Comparison of ENCODE assay signal across 23 mouse cellular contexts in genomic region chr7:92610830-92611229, GRCm38 (mm10). TPM values are rescaled to one million over a fixed set of nuclear protein-coding genes. Genes with fewer than 3 reads are reported as not detected.
DNase-seq lines count a peak whose midpoint lies in the region; ATAC-seq and TF ChIP-seq lines count a peak whose summit lies in the region.
"Had no signal": no experiment of that assay in that cellular context is flagged by ENCODE, and none has a peak within 500 bp of the region (broad histone marks: within the 10 kb centered on the region; RNA-seq: fewer than 3 reads in every experiment).

No protein-coding gene starts in this region.

- no peak overlapping the region for H3K27ac ChIP-seq in forebrain, embryonic 11.5 days (ENCODE audit: low read depth, low read length)
- H3K27ac ChIP-seq in forebrain, embryonic 15.5 days (replicated peaks): no peak overlapping the region
- no peak overlapping the region for H3K27ac ChIP-seq in hindbrain, postnatal 0 days
- no peak overlapping the region for H3K27ac ChIP-seq in hindbrain, embryonic 12.5 days
- H3K27ac ChIP-seq: embryonic facial prominence, embryonic 13.5 days; forebrain, embryonic 12.5 days had no signal

- no peak overlapping the region for H3K4me2 ChIP-seq in forebrain, embryonic 11.5 days (ENCODE audit: low read depth, low read length, severe bottlenecking)
- no peak overlapping the region for H3K4me2 ChIP-seq in forebrain, embryonic 15.5 days (replicated peaks)
- H3K4me2 ChIP-seq in hindbrain, postnatal 0 days (ENCODE audit: low read depth, low read length): no peak overlapping the region
- H3K4me2 ChIP-seq in hindbrain, embryonic 12.5 days (replicated peaks): no peak overlapping the region
- H3K4me2 ChIP-seq: embryonic facial prominence, embryonic 13.5 days; forebrain, embryonic 12.5 days had no signal

- no peaks in the 10 kb centered on the region for H3K4me1 ChIP-seq in forebrain, embryonic 11.5 days (replicated peaks; ENCODE audit: control insufficient read depth, insufficient read depth, low read length)
- H3K4me1 ChIP-seq in forebrain, embryonic 15.5 days: no peaks in the 10 kb centered on the region
- no peaks in the 10 kb centered on the region for H3K4me1 ChIP-seq in hindbrain, postnatal 0 days (ENCODE audit: insufficient read depth, low read length)
- no peaks in the 10 kb centered on the region for H3K4me1 ChIP-seq in hindbrain, embryonic 12.5 days
- H3K4me1 ChIP-seq: embryonic facial prominence, embryonic 13.5 days; forebrain, embryonic 12.5 days had no signal

- no peak overlapping the region for H3K4me3 ChIP-seq in forebrain, embryonic 11.5 days (ENCODE audit: low read depth, low read length)
- no peak overlapping the region for H3K4me3 ChIP-seq in forebrain, embryonic 15.5 days
- no peak overlapping the region for H3K4me3 ChIP-seq in hindbrain, postnatal 0 days (ENCODE audit: low read length)
- H3K4me3 ChIP-seq in hindbrain, embryonic 12.5 days: no peak overlapping the region
- H3K4me3 ChIP-seq: embryonic facial prominence, embryonic 13.5 days; forebrain, embryonic 12.5 days had no signal

- H3K36me3 ChIP-seq in forebrain, embryonic 11.5 days (ENCODE audit: control insufficient read depth, insufficient read depth, low read length): no peaks in the 10 kb centered on the region
- peaks cover 9% of the 10 kb centered on the region; the same call in 1 of the 2 replicates for H3K36me3 ChIP-seq in forebrain, embryonic 15.5 days
- peaks cover 14% of the 10 kb centered on the region; the same call in 1 of the 2 replicates for H3K36me3 ChIP-seq in hindbrain, postnatal 0 days (ENCODE audit: insufficient read depth, low read length)
- H3K36me3 ChIP-seq in hindbrain, embryonic 12.5 days: 0 out of 2 replicates have a peak, but pooled peaks cover 6% of the 10 kb centered on the region
- H3K36me3 ChIP-seq: forebrain, embryonic 12.5 days; G1E had no signal

- DNase-seq in embryo, embryonic 10 days (ENCODE audit: low spot score): peak; percentile 10
- no peak for DNase-seq in embryo, embryonic 11 days
- DNase-seq in forebrain, embryonic 11.5 days (ENCODE audit: low spot score): peak; percentile 55
- peak; percentile 2 for DNase-seq in hindbrain, postnatal 0 days (ENCODE audit: low spot score)
- DNase-seq: adrenal gland, adult 8-10 months; adrenal gland, postnatal 14 days; adrenal gland, postnatal 36 days; B cell, adult 2 months; cerebellum, adult 11 months; cerebellum, adult 18-20 months; cerebellum, adult 8-10 months; cerebellum, adult 9-11 months; cerebellum, postnatal 25 days; forebrain, postnatal 0 days had no signal

- no peak for TF ChIP-seq CTCF in hindbrain, postnatal 0 days (IDR thresholded peaks at IDR 0.05; ENCODE audit: low read depth)

- 48% methylated on average over 7 of the region's 7 CpGs for WGBS in forebrain, embryonic 11.5 days
- WGBS in forebrain, embryonic 15.5 days: 38% methylated on average over 7 of the region's 7 CpGs
- 62% methylated on average over 7 of the region's 7 CpGs for WGBS in hindbrain, postnatal 0 days
- WGBS in hindbrain, embryonic 12.5 days: 83% methylated on average over 7 of the region's 7 CpGs

- ATAC-seq in forebrain, embryonic 11.5 days (replicated peaks; ENCODE audit: low FRiP score): no peak
- no peak for ATAC-seq in forebrain, embryonic 15.5 days (replicated peaks)
- no peak for ATAC-seq in hindbrain, postnatal 0 days
- no peak for ATAC-seq in hindbrain, embryonic 12.5 days (ENCODE audit: low FRiP score)
- ATAC-seq: activated CD4-positive, CD25-positive, alpha-beta regulatory T cell, adult 4 months; CD4-positive, CD25-positive, alpha-beta regulatory T cell, adult 4 months; forebrain, postnatal 0 days; Patski had no signal

- H3K9ac ChIP-seq in forebrain, embryonic 11.5 days (ENCODE audit: low read length): no peak overlapping the region
- H3K9ac ChIP-seq in forebrain, embryonic 15.5 days (replicated peaks): no peak overlapping the region
- H3K9ac ChIP-seq in hindbrain, postnatal 0 days (replicated peaks; ENCODE audit: low read length): no peak overlapping the region
- H3K9ac ChIP-seq in hindbrain, embryonic 12.5 days: no peak overlapping the region
- H3K9ac ChIP-seq: embryonic facial prominence, embryonic 13.5 days; forebrain, embryonic 12.5 days; forebrain, postnatal 0 days had no signal

- H3K9me3 ChIP-seq in forebrain, embryonic 11.5 days (ENCODE audit: control insufficient read depth, low read length): no peaks in the 10 kb centered on the region
- no peaks in the 10 kb centered on the region for H3K9me3 ChIP-seq in forebrain, embryonic 15.5 days
- H3K9me3 ChIP-seq in hindbrain, postnatal 0 days (ENCODE audit: low read length): no peaks in the 10 kb centered on the region
- no peaks in the 10 kb centered on the region for H3K9me3 ChIP-seq in hindbrain, embryonic 12.5 days (replicated peaks)
- H3K9me3 ChIP-seq: embryonic facial prominence, embryonic 13.5 days; forebrain, embryonic 12.5 days; G1E had no signal

- no peaks in the 10 kb centered on the region for H3K27me3 ChIP-seq in forebrain, embryonic 11.5 days (ENCODE audit: control insufficient read depth, insufficient read depth, low read length)
- H3K27me3 ChIP-seq in forebrain, embryonic 15.5 days: no peaks in the 10 kb centered on the region
- H3K27me3 ChIP-seq in hindbrain, postnatal 0 days (ENCODE audit: insufficient read depth, low read length): no peaks in the 10 kb centered on the region
- no peaks in the 10 kb centered on the region for H3K27me3 ChIP-seq in hindbrain, embryonic 12.5 days
- H3K27me3 ChIP-seq: CH12.LX; embryonic facial prominence, embryonic 13.5 days; forebrain, embryonic 12.5 days; Patski had no signal

RNA-seq across cellular contexts. Expression of gene Ankrd42, which starts 26.1 kb away (rescaled TPM):
- 9.1 and 12.4 TPM in 2 replicates for polyA plus RNA-seq in forebrain, embryonic 11.5 days (2014; fragmentation: Nextera tagmentation; extraction: Ambion mirVana)
- 16.1 and 17.2 TPM in 2 replicates for polyA plus RNA-seq in forebrain, embryonic 15.5 days (2015; fragmentation: Nextera tagmentation; extraction: Ambion mirVana)
- 22.8 and 24.8 TPM in 2 replicates for total RNA-seq in hindbrain, postnatal 0 days (2014; rRNA removed)
- polyA plus RNA-seq in hindbrain, postnatal 0 days (2015; fragmentation: Nextera tagmentation; extraction: Ambion mirVana): 20.6 and 20.8 TPM in 2 replicates
- polyA plus RNA-seq in hindbrain, embryonic 12.5 days (2016; fragmentation: Nextera tagmentation; extraction: Ambion mirVana): 15.2 and 15.7 TPM in 2 replicates
- polyA plus RNA-seq: activated CD4-positive, CD25-positive, alpha-beta regulatory T cell, adult 4 months had no signal

RNA-seq across cellular contexts. Expression of gene Ccdc90b, which starts 49.9 kb away (rescaled TPM):
- 63.2 and 78.9 TPM in 2 replicates for polyA plus RNA-seq in forebrain, embryonic 11.5 days (2014; fragmentation: Nextera tagmentation; extraction: Ambion mirVana)
- polyA plus RNA-seq in forebrain, embryonic 15.5 days (2015; fragmentation: Nextera tagmentation; extraction: Ambion mirVana): 60.5 and 65.2 TPM in 2 replicates
- total RNA-seq in hindbrain, postnatal 0 days (2014; rRNA removed): 17.5 and 33.2 TPM in 2 replicates
- 53.5 and 62.3 TPM in 2 replicates for polyA plus RNA-seq in hindbrain, postnatal 0 days (2015; fragmentation: Nextera tagmentation; extraction: Ambion mirVana)
- 74.6 and 77.6 TPM in 2 replicates for polyA plus RNA-seq in hindbrain, embryonic 12.5 days (2016; fragmentation: Nextera tagmentation; extraction: Ambion mirVana)
- total RNA-seq: G1E had no signal
- polyA plus RNA-seq: G1E had no signal

RNA-seq across cellular contexts. Expression of gene Pcf11, which starts 58.9 kb away (rescaled TPM):
- polyA plus RNA-seq in forebrain, embryonic 11.5 days (2014; fragmentation: Nextera tagmentation; extraction: Ambion mirVana): 24.3 and 26.0 TPM in 2 replicates
- 24.0 and 24.1 TPM in 2 replicates for polyA plus RNA-seq in forebrain, embryonic 15.5 days (2015; fragmentation: Nextera tagmentation; extraction: Ambion mirVana)
- 31.3 and 35.2 TPM in 2 replicates for total RNA-seq in hindbrain, postnatal 0 days (2014; rRNA removed)
- polyA plus RNA-seq in hindbrain, postnatal 0 days (2015; fragmentation: Nextera tagmentation; extraction: Ambion mirVana): 14.4 and 15.2 TPM in 2 replicates
- polyA plus RNA-seq in hindbrain, embryonic 12.5 days (2016; fragmentation: Nextera tagmentation; extraction: Ambion mirVana): 29.2 and 31.7 TPM in 2 replicates
